Mouse (Mus musculus) small intestine, adult 10 weeks (tissue): ENCODE measurements around the gene Btnl4. TPM values are rescaled to one million over a fixed set of nuclear protein-coding genes. Genes with fewer than 3 reads are reported as not detected.

Experiments
- polyA plus RNA-seq: library from polyadenylated mRNA; stranded (reverse); fragments of 350-450 nt; fragmentation: Illumina TruSeq; extraction: RNeasy Lipid Tissue Mini Kit (QIAGEN cat#74804); gene quantifications from one replicate; pipeline ENCODE4 v1.2.3, GENCODE M21; 2014; ENCODE audit warnings: low replicate concordance

The Btnl4 gene
- 36.6 TPM for polyA plus RNA-seq

GRCm38 (mm10) chr17:34477238-34478013 lies at the start of gene Btnl4:
Gene Btnl4, minus strand, starts transcription at chr17:34477318.

GRCm38 (mm10) chr17:34517252-34517651 lies 40.1 kb upstream of the Btnl4 start, which contains the start of gene Btnl6:
Gene Btnl6, minus strand, starts transcription at chr17:34517352.

Other genes with a start within 250 kb of the Btnl4 start
- 13.2 TPM for gene H2-Ob, start 238.4 kb downstream of the Btnl4 start, polyA plus RNA-seq
- gene H2-Ab1, start 219.6 kb downstream of the Btnl4 start, polyA plus RNA-seq, result 39.7 TPM
- gene H2-Aa, start 189.5 kb downstream of the Btnl4 start, polyA plus RNA-seq, result 122 TPM
- gene H2-Eb1, start 171.5 kb downstream of the Btnl4 start, polyA plus RNA-seq, result 5.2 TPM
- 2.7 TPM for gene H2-Eb2, start 151.7 kb downstream of the Btnl4 start, polyA plus RNA-seq
- 76.7 TPM for gene Btnl2, start 122.5 kb downstream of the Btnl4 start, polyA plus RNA-seq
- gene Btnl1, start 100.2 kb downstream of the Btnl4 start, polyA plus RNA-seq, result 231 TPM
- 1.1 TPM for gene BC051142, start 78.5 kb downstream of the Btnl4 start, polyA plus RNA-seq
- gene Btnl6, start 40.0 kb upstream of the Btnl4 start, polyA plus RNA-seq, result 268 TPM
- gene Notch4, start 87.0 kb upstream of the Btnl4 start, polyA plus RNA-seq, result 0.15 TPM
- gene Gpsm3, start 112.5 kb upstream of the Btnl4 start, polyA plus RNA-seq, result 2.0 TPM
- gene Pbx2, start 113.9 kb upstream of the Btnl4 start, polyA plus RNA-seq, result 13.8 TPM
- gene Ager, start 120.5 kb upstream of the Btnl4 start, polyA plus RNA-seq, result not detected
- 56.8 TPM for gene Rnf5, start 126.4 kb upstream of the Btnl4 start, polyA plus RNA-seq
- gene Agpat1, start 126.9 kb upstream of the Btnl4 start, polyA plus RNA-seq, result 3.7 TPM
- not detected for gene Egfl8, start 138.7 kb upstream of the Btnl4 start, polyA plus RNA-seq
- gene Ppt2, start 151.2 kb upstream of the Btnl4 start, polyA plus RNA-seq, result 0.74 TPM
- 1.6 TPM for gene Prrt1, start 152.2 kb upstream of the Btnl4 start, polyA plus RNA-seq
- gene Fkbpl, start 167.4 kb upstream of the Btnl4 start, polyA plus RNA-seq, result 1.6 TPM
- 1.3 TPM for gene Atf6b, start 169.8 kb upstream of the Btnl4 start, polyA plus RNA-seq
- not detected for gene Tnxb, start 193.2 kb upstream of the Btnl4 start, polyA plus RNA-seq